Mouse (Mus musculus) cerebellum, adult 11 months (tissue): Measurements from ENCODE around the gene Fus.

ENCODE experiments used
- DNase-seq: peaks from one replicate; pipeline ENCODE4 v3.0.0; 2022

The Fus gene

DNA sequence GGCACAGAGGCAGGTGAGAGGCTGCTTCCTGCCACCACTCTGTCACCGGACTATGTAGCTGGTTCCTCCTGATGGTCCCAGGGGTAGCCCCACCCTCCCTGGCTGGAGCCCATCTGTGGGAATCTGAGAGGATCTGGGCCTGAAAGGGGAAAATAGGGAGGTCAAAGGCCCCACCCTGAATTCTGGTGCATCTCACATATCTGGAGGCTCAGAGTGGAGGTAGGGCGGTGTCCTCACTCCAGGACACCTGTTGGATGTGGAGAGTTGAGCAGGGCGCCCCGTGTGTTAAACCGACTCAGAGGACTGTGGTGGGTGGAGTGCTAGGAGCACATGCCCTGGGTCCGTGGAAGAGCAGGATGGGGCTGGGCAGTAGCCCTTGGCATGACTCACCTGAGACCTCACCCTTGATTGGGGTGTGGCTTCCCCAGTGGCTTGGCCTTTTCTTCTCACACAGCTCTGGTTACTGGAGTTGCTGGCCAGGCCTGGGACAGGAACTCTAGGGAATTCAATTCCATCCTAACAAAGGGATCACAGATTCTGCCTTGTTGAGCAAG lies 20.7 kb upstream of the Fus start, which contains the start of gene Prss36:
Gene Prss36, minus strand, starts transcription at position 256 of the 554 bp plus-strand sequence.
- no peak for DNase-seq

- DNase-seq = no peak
Measured at GRCm38 (mm10) chr7:127952864-127953581, 14.2 kb upstream of the Fus start.

DNA sequence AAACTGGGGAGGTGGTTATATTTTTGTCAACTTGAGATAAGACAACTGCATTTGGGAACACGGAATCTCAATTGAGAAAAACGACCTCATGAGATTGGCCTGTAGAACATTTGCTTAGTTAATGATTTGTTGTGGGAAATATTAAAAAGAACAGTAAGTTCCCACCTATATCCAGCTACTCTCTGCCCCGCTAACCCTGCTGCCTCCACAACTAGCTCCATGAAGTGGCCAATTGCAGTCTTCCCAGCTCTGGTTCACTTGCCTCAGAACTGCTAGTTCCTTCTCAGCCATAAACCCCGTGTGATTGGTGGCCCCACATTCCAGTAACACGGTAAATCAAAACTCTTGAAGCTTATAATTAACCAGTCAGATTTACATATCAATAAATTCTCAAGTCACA lies 7.9 kb upstream of the Fus start:
- DNase-seq = no peak

- no peak for DNase-seq
Measured at GRCm38 (mm10) chr7:127966371-127966918, 812 bp upstream of the Fus start.

GRCm38 (mm10) chr7:127967922-127968828 lies 918 bp downstream of the Fus start:
- peak; percentile 68 for DNase-seq

DNA sequence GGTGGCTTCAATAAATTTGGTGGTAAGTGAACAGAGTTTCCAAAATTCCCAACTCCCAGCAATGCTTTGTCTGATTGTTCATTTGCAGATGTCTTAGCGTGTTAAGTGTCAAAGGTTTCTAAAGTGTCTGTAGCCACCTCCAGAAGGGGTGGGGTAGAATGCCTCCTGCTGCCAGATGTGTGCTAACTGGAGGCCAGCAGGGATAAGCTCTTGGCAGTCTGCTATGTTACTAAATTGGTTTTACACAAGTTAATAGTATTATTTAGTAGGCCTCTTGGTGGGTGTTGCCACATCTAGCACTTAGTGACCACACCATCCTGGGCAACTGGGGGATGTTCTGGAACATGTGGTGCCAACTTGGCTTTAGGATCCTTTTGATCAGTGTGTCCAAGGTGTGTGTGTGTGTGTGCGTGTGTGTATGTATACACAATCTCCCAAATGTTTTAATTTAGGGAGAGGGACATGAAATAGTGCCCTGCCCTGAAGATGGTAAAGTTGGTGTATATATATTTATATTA lies 7.2 kb downstream of the Fus start:
- no peak for DNase-seq

DNA sequence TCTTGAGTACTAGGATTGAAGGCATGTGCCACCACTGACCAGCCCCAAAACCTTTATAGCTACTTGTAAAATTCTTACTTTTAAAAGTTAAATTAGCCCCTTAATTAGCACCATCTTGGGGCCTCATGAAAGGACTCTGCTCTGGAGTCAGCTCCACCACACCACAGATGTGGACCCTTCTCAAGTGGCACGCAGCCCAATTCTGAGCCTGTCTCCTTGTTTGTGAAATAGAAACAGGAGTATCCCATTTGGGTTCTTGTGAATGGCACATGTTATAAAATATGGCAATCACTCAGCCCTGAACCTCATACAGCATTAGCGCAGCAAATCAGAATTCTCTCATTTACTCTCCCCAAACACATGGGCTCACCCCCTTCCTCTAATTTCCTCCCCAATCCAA lies 11.6 kb downstream of the Fus start:
- DNase-seq = no peak

GRCm38 (mm10) chr7:127980606-127981005 lies 13.3 kb downstream of the Fus start:
- no peak for DNase-seq

DNA sequence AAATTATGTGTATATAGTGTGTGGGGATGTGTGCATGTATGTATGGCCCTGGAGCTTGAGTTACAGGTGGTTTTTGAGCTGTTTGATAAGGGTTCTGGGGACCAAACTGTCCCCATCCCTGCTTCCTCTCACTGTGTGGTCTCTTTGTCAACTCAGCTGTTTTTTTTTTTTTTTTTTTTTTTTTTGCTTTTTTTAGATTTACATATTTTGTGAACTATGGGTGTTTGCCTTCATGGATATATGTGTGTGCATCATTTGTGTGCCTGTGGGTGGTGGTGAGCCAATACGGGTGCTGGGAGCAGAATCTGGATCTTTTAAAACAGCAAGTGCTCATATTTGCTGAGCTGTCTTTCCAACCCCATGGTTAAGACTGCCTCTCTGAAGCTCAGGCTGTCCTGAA lies 21.6 kb downstream of the Fus start:
- DNase-seq = no peak

DNA sequence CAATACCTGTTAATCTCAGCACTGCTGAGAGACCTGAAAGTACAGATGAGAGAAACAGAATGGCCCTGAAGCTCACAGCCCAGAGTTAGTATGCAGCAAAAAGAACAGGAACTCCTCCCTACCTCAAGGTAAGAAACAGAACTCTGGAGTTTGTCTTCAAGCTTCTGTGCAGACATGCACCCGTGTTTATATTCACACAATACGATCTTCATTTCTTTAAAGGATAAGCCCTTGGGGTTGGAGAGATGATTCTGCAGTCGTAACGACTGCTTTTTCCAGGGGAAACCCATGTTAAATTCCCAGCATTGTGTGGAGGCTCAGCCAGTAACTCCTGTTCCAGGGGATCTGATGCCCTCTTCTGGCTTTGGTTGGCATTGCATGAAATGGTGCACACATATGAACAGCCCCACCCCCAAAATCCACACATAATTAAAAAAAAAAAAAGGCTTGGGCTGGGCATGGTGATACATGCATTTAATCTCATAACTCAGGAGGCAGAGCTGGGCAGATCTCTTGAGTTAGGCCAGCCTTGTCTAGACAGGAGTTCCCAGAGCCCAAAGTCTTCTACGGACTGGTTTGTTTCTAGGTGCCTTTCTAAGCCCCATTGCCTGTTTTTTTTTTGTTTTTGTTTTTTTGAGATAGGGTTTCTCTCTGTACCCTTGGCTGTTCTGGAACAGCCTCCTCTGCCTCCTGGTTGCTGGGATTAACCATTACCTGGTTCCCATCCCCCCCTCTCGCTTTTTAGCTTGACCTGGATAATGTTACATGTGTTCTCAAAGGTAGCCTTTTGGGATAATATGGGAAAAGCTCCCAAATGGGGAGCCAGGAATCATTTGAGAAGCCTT lies 24.6 kb downstream of the Fus start:
- peak; percentile 50 for DNase-seq

GRCm38 (mm10) chr7:127992488-127993340 lies 25.5 kb downstream of the Fus start:
- DNase-seq = no peak

- DNase-seq = no peak
Measured at GRCm38 (mm10) chr7:127993341-127993977, 26.2 kb downstream of the Fus start, which contains the start of gene Pycard. Gene Pycard (minus strand): TSS chr7:127993867.

DNA sequence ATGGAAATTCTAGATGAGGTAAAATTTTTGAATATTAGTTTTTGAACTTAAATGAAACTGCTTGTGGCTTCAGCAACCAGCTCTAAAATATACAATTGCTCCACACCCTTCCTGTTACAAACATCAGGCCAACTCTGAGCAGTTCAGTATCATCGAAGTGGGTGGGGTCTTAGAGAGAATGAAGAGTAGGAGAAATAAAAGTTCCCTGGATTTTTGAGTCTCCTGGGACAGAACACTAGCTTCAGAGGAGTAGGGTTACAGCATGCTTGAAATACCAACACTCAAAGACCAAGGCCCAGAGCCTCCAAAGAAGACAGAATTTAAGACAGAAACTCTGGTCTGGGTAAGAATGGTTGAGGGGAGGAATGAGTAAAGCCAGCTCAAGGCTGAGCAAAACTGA lies 32.2 kb downstream of the Fus start:
- no peak for DNase-seq

- DNase-seq = no peak
Measured at GRCm38 (mm10) chr7:128000068-128000950, 33.1 kb downstream of the Fus start.

GRCm38 (mm10) chr7:128003098-128003497 lies 35.8 kb downstream of the Fus start:
- no peak for DNase-seq

DNA sequence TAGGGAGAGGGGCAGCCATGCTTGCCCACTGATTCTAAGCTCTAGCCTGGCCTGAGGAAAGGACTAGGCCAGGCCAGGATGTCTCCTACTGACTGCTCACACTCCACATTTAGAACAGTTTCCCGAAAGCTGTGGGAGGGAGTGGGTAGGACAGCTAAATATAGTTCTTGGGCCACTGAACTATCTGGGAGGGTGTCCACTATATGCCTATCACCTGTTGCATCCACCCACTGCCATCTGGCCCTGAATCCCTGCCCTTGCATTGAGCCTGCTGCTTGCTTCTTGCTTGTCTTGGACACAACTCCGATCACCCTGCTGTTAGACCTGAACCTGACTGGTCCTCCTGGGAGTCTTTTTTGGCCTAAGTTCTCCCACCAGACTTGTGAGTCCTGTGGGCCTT lies 36.4 kb downstream of the Fus start, which contains the start of gene Trim72:
Gene Trim72, plus strand, starts transcription at position 262 of the 400 bp plus-strand sequence.
- DNase-seq = peak; percentile 59

DNA sequence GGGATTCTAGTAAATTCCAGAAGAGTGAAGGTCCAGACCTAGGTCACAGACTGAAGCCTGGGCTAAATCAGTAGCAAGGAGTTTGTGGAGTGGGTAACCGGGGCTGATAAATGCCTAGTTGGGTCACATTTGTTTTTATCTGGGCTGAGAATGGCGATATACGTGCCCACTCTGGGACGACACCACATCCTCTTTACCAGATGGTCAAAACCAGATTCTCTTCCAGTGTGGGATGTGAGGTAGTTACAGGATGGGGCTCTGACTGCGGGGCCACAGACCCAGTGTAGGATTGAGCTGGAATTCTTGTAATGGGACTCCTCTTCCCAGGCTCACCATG lies 36.9 kb downstream of the Fus start:
- DNase-seq = no peak

GRCm38 (mm10) chr7:128004487-128005362 lies 37.5 kb downstream of the Fus start:
- no peak for DNase-seq

DNA sequence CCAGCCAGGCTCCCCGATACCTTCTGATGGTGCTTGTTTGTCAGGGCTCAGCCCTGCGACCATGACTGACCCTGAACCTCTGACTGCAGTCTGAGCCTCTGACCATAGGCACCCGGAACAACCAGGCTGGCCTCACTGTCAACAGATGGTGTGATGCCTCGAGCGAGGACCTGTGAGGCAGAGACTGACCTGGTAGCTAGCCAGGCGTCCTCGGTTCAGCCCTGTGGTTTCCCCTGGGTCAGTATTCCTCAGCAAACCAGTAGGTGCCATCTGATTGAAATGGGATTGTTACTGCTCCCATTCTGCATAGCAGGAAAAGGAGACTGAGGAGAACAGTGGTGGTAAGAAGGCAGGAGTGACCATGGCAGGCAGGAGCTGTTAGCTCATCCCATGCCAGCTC lies 38.9 kb downstream of the Fus start:
- DNase-seq = peak; percentile 16
